Mouse (Mus musculus) stomach, embryonic 15.5 days (tissue): ENCODE data around the gene H6pd. TPM values are rescaled to one million over a fixed set of nuclear protein-coding genes. Genes with fewer than 3 reads are reported as not detected.
A peak's percentile ranks its signal among the peaks of the same experiment; 100 is the strongest.

Source experiments
- ATAC-seq: fragments of 200-750 bp; cut with Nextera tagmentation; 2 replicates; pipeline ENCODE4 v1.8.0; 2017; ENCODE audit warnings: low read depth, moderate number of reproducible peaks, moderate TSS enrichment; ENCODE audit not compliant: insufficient read depth, low FRiP score
- H3K27ac ChIP-seq: fragments of 300-500 bp; sonication (generic); 2 replicates; pipeline ENCODE4 v1.5.1; 2015; ENCODE audit warnings: mild to moderate bottlenecking, inconsistent platforms
- H3K27me3 ChIP-seq: fragments of 300-500 bp; sonication (generic); replicated peaks from 2 replicates; pipeline ENCODE4 v1.6.1; 2015; ENCODE audit warnings: inconsistent platforms
- H3K36me3 ChIP-seq: fragments of 300-500 bp; sonication (generic); 2 replicates; pipeline ENCODE4 v1.6.1; 2015; ENCODE audit warnings: inconsistent platforms
- H3K4me1 ChIP-seq: fragments of 300-500 bp; sonication (generic); 2 replicates; pipeline ENCODE4 v1.6.1; 2015; ENCODE audit warnings: inconsistent platforms
- H3K4me2 ChIP-seq: fragments of 300-500 bp; sonication (generic); 2 replicates; pipeline ENCODE4 v1.6.1; 2015; ENCODE audit warnings: mild to moderate bottlenecking, inconsistent platforms
- H3K4me3 ChIP-seq: fragments of 300-500 bp; sonication (generic); replicated peaks from 2 replicates; pipeline ENCODE4 v1.5.1; 2015; ENCODE audit warnings: inconsistent platforms
- H3K9ac ChIP-seq: fragments of 300-500 bp; sonication (generic); 2 replicates; pipeline ENCODE4 v1.6.1; 2015; ENCODE audit warnings: inconsistent platforms
- H3K9me3 ChIP-seq: fragments of 300-500 bp; sonication (generic); 2 replicates; pipeline ENCODE4 v1.6.1; 2016; ENCODE audit warnings: inconsistent platforms
- WGBS: fragments of 180-500 bp; shearing (Covaris S2); methylation state at CpG from one replicate; pipeline ENCODE4 v1.1.7; 2015; 5-methylcytosine and 5-hydroxymethylcytosine counted together
- polyA plus RNA-seq: library from polyadenylated mRNA; unstranded; fragments of >200 nt; fragmentation: Nextera tagmentation; extraction: Ambion mirVana; gene quantifications from 2 replicates; pipeline ENCODE4 v1.2.1, GENCODE M21; 2015

H6pd gene
- polyA plus RNA-seq, 1 experiment from 2014 or later, result 14.4 TPM

GRCm38 (mm10) chr4:149947396-149947795 lies 61.4 kb downstream of the H6pd start:
- no peak overlapping the region for H3K4me3 ChIP-seq
- H3K9me3 ChIP-seq, result no peaks in the 10 kb centered on the region
- H3K4me2 ChIP-seq, result no peak overlapping the region
- H3K27ac ChIP-seq, result no peak overlapping the region
- WGBS, result 93% methylated on average over 5 of the region's 5 CpGs
- H3K36me3 ChIP-seq, result no peaks in the 10 kb centered on the region
- no peak for ATAC-seq
- no peak overlapping the region for H3K9ac ChIP-seq
- no peaks in the 10 kb centered on the region for H3K27me3 ChIP-seq
- peaks cover 29% of the 10 kb centered on the region for H3K4me1 ChIP-seq

- Histone ChIP-seq H3K27ac (0 out of 2 replicates have a peak overlapping the region, but pooled peaks have one; percentile 4), H3K9me3 (no peaks in the 10 kb centered on the region), H3K4me2 (peak overlapping the region; percentile 19; the same call in 1 of the 2 replicates), H3K27me3 (no peaks in the 10 kb centered on the region), H3K4me3 (no peak overlapping the region), H3K9ac (no peak overlapping the region), H3K4me1 (peaks cover 35% of the 10 kb centered on the region), H3K36me3 (no peaks in the 10 kb centered on the region)
- no peak for ATAC-seq
- WGBS, result 23% methylated on average over 9 of the region's 9 CpGs
These were observed 63.6 kb downstream of the H6pd start for GRCm38 (mm10) chr4:149945194-149945593.

GRCm38 (mm10) chr4:149944214-149944613 lies 64.6 kb downstream of the H6pd start:
- no peaks in the 10 kb centered on the region for H3K27me3 ChIP-seq
- H3K9me3 ChIP-seq, result no peaks in the 10 kb centered on the region
- H3K4me2 ChIP-seq, result no peak overlapping the region
- WGBS, result 49% methylated on average over 12 of the region's 12 CpGs
- ATAC-seq, result no peak
- no peaks in the 10 kb centered on the region for H3K36me3 ChIP-seq
- peak overlapping the region; percentile 60; the same call in 1 of the 2 replicates for H3K27ac ChIP-seq
- H3K4me1 ChIP-seq, result peaks cover 38% of the 10 kb centered on the region
- no peak overlapping the region for H3K4me3 ChIP-seq
- no peak overlapping the region for H3K9ac ChIP-seq

- WGBS, result 39% methylated on average over 10 of the region's 10 CpGs
- Histone ChIP-seq H3K4me3 (no peak overlapping the region), H3K27ac (no peak overlapping the region; the same call in 1 of the 2 replicates), H3K4me1 (peaks cover 40% of the 10 kb centered on the region), H3K27me3 (no peaks in the 10 kb centered on the region), H3K9ac (no peak overlapping the region), H3K36me3 (no peaks in the 10 kb centered on the region), H3K4me2 (no peak overlapping the region), H3K9me3 (no peaks in the 10 kb centered on the region)
- ATAC-seq, result no peak
These were observed 65.7 kb downstream of the H6pd start for GRCm38 (mm10) chr4:149942831-149943741.

GRCm38 (mm10) chr4:149941067-149941755 lies 67.6 kb downstream of the H6pd start:
- peaks cover 40% of the 10 kb centered on the region for H3K4me1 ChIP-seq
- H3K27ac ChIP-seq, result no peak overlapping the region
- H3K9me3 ChIP-seq, result no peaks in the 10 kb centered on the region
- H3K27me3 ChIP-seq, result no peaks in the 10 kb centered on the region
- no peaks in the 10 kb centered on the region for H3K36me3 ChIP-seq
- 55% methylated on average over 18 of the region's 18 CpGs for WGBS
- H3K4me2 ChIP-seq, result no peak overlapping the region
- H3K9ac ChIP-seq, result no peak overlapping the region
- no peak overlapping the region for H3K4me3 ChIP-seq
- ATAC-seq, result no peak

- Histone ChIP-seq H3K36me3 (no peaks in the 10 kb centered on the region), H3K27me3 (no peaks in the 10 kb centered on the region), H3K4me2 (no peak overlapping the region), H3K4me1 (peaks cover 20% of the 10 kb centered on the region), H3K4me3 (no peak overlapping the region), H3K27ac (no peak overlapping the region), H3K9me3 (no peaks in the 10 kb centered on the region), H3K9ac (no peak overlapping the region)
- WGBS, result 23% methylated on average over 8 of the region's 8 CpGs
- no peak for ATAC-seq
These were observed 70.1 kb downstream of the H6pd start for GRCm38 (mm10) chr4:149938701-149939100.

GRCm38 (mm10) chr4:149936921-149937320 lies 71.9 kb downstream of the H6pd start:
- Histone ChIP-seq H3K4me2 (no peak overlapping the region), H3K9ac (no peak overlapping the region), H3K27me3 (no peaks in the 10 kb centered on the region), H3K4me1 (peaks cover 11% of the 10 kb centered on the region; the same call in 1 of the 2 replicates), H3K36me3 (no peaks in the 10 kb centered on the region), H3K9me3 (no peaks in the 10 kb centered on the region), H3K27ac (no peak overlapping the region), H3K4me3 (no peak overlapping the region)
- WGBS, result 52% methylated on average over 5 of the region's 5 CpGs
- ATAC-seq, result no peak

GRCm38 (mm10) chr4:149935470-149935869 lies 73.4 kb downstream of the H6pd start:
- WGBS, result 85% methylated on average over 6 of the region's 6 CpGs
- H3K4me1 ChIP-seq, result peaks cover 5% of the 10 kb centered on the region; the same call in 1 of the 2 replicates
- H3K4me3 ChIP-seq, result no peak overlapping the region

GRCm38 (mm10) chr4:149933519-149934245 lies 75.1 kb downstream of the H6pd start:
- no peak overlapping the region for H3K4me2 ChIP-seq
- H3K9me3 ChIP-seq, result no peaks in the 10 kb centered on the region
- no peaks in the 10 kb centered on the region for H3K27me3 ChIP-seq
- no peak overlapping the region for H3K4me3 ChIP-seq
- no peak overlapping the region for H3K9ac ChIP-seq
- H3K4me1 ChIP-seq, result no peaks in the 10 kb centered on the region
- WGBS, result 81% methylated on average over 16 of the region's 16 CpGs
- no peaks in the 10 kb centered on the region for H3K36me3 ChIP-seq
- no peak overlapping the region for H3K27ac ChIP-seq
- ATAC-seq, result no peak

More at GRCm38 (mm10) chr4:149935470-149935869, 73.4 kb downstream of the H6pd start:
- no peaks in the 10 kb centered on the region for H3K9me3 ChIP-seq
- H3K27ac ChIP-seq, result no peak overlapping the region
- no peaks in the 10 kb centered on the region for H3K36me3 ChIP-seq
- no peaks in the 10 kb centered on the region for H3K27me3 ChIP-seq
- H3K4me2 ChIP-seq, result no peak overlapping the region
- no peak overlapping the region for H3K9ac ChIP-seq
- no peak for ATAC-seq

- Histone ChIP-seq H3K36me3 (no peaks in the 10 kb centered on the region), H3K9ac (no peak overlapping the region), H3K27ac (no peak overlapping the region), H3K4me2 (no peak overlapping the region), H3K4me3 (no peak overlapping the region), H3K27me3 (no peaks in the 10 kb centered on the region), H3K9me3 (no peaks in the 10 kb centered on the region), H3K4me1 (no peaks in the 10 kb centered on the region)
- ATAC-seq, result no peak
- WGBS, result 64% methylated on average over 7 of the region's 7 CpGs
These were observed 75.8 kb downstream of the H6pd start for GRCm38 (mm10) chr4:149933025-149933424.

- H3K9ac ChIP-seq, result no peak overlapping the region
- no peaks in the 10 kb centered on the region for H3K36me3 ChIP-seq
- H3K4me1 ChIP-seq, result no peaks in the 10 kb centered on the region
- no peak for ATAC-seq
- no peak overlapping the region for H3K27ac ChIP-seq
- no peaks in the 10 kb centered on the region for H3K9me3 ChIP-seq
- H3K4me3 ChIP-seq, result no peak overlapping the region
- no peaks in the 10 kb centered on the region for H3K27me3 ChIP-seq
- 91% methylated on average over 9 of the region's 9 CpGs for WGBS
- H3K4me2 ChIP-seq, result no peak overlapping the region
These were observed 76.6 kb downstream of the H6pd start for GRCm38 (mm10) chr4:149932108-149932815.
